Mouse (Mus musculus): ENCODE measurements around the gene Kctd10. TPM values are rescaled to one million over a fixed set of nuclear protein-coding genes. Genes with fewer than 3 reads are reported as not detected.

Gene Kctd10
- total and polyA plus RNA-seq, 2 experiments = 11.4 to 14.4 TPM

GRCm38 (mm10) chr5:114342996-114343395 lies 37.3 kb downstream of the Kctd10 start:
- Histone ChIP-seq H3K4me1 (ENCODE audit: control insufficient read depth, insufficient read depth, low read length) (no peaks in the 10 kb centered on the region), H3K27ac (replicated peaks; ENCODE audit: insufficient read depth, low read depth, low read length) (no peak overlapping the region), H3K27me3 (ENCODE audit: control insufficient read depth, insufficient read depth, low read length) (no peaks in the 10 kb centered on the region), H3K9ac (ENCODE audit: low read depth, low read length) (no peak overlapping the region), H3K79me2 (ENCODE audit: control insufficient read depth, insufficient read depth, low read length) (no peaks in the 10 kb centered on the region), H3K36me3 (ENCODE audit: control insufficient read depth, insufficient read depth, low read length) (no peaks in the 10 kb centered on the region), H3K4me3 (ENCODE audit: insufficient read depth, low read depth, low read length) (no peak overlapping the region)
- no peak for TF ChIP-seq CTCF (IDR thresholded peaks at IDR 0.05; ENCODE audit: low read depth, low read length)
- no peak for TF ChIP-seq POLR2A (IDR thresholded peaks at IDR 0.05; ENCODE audit: extremely low read depth, insufficient read depth, low read length)
- DNase-seq (ENCODE audit: extremely low read depth, low read depth, low spot score) = no peak
- 45% methylated on average over 5 of the region's 5 CpGs for WGBS

DNA sequence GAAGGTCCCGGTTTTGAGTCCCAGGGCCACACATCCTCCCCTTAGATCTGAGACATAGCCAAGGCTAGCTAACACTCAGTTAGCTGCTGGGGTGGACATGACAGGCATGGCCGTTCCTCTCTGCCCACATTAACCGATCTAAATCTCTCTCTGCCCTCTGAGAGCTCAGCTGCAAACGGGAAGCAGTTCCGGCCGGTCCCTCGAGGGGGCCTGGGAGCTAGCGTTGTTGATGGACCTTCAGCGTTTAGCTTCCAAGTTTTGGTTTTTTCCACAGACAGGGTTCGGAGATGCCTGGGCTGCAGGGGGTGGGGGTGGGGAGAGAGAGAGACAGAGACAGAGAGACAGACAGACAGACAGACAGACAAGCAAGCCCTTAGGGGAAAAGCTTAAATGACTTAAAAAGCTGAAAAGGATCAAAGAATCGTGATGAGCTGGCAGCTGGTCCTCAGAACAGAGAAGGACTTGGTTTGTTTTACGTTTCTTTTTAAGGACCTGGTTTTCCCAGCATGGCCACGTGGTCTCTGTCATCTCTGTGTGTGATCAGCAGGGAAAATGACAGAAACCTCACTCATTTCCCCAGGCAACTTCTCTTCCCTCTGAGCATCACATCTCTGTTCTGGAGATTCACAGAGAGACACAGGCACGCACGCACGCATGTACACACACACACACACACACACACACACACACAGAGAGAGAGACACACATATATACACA lies 56.4 kb downstream of the Kctd10 start:
- no peaks in the 10 kb centered on the region for H3K79me2 ChIP-seq (ENCODE audit: control insufficient read depth, insufficient read depth, low read length)
- 22% methylated on average over 16 of the region's 16 CpGs for WGBS
- TF ChIP-seq CTCF (IDR thresholded peaks at IDR 0.05; ENCODE audit: low read depth, low read length) (peak; percentile 53), POLR2A (IDR thresholded peaks at IDR 0.05; ENCODE audit: extremely low read depth, insufficient read depth, low read length) (no peak)
- no peaks in the 10 kb centered on the region for H3K27me3 ChIP-seq (ENCODE audit: control insufficient read depth, insufficient read depth, low read length)
- H3K4me3 ChIP-seq (ENCODE audit: insufficient read depth, low read depth, low read length) = no peak overlapping the region
- no peaks in the 10 kb centered on the region for H3K36me3 ChIP-seq (ENCODE audit: control insufficient read depth, insufficient read depth, low read length)
- H3K9ac ChIP-seq (ENCODE audit: low read depth, low read length) = no peak overlapping the region
- no peaks in the 10 kb centered on the region for H3K4me1 ChIP-seq (ENCODE audit: control insufficient read depth, insufficient read depth, low read length)
- no peak for DNase-seq (ENCODE audit: extremely low read depth, low read depth, low spot score)
- no peak overlapping the region for H3K27ac ChIP-seq (replicated peaks; ENCODE audit: insufficient read depth, low read depth, low read length)

GRCm38 (mm10) chr5:114323105-114323790 lies 57.1 kb downstream of the Kctd10 start:
- Histone ChIP-seq H3K4me3 (ENCODE audit: insufficient read depth, low read depth, low read length) (no peak overlapping the region), H3K27ac (replicated peaks; ENCODE audit: insufficient read depth, low read depth, low read length) (no peak overlapping the region), H3K36me3 (ENCODE audit: control insufficient read depth, insufficient read depth, low read length) (no peaks in the 10 kb centered on the region), H3K79me2 (ENCODE audit: control insufficient read depth, insufficient read depth, low read length) (no peaks in the 10 kb centered on the region), H3K9ac (ENCODE audit: low read depth, low read length) (no peak overlapping the region), H3K27me3 (ENCODE audit: control insufficient read depth, insufficient read depth, low read length) (no peaks in the 10 kb centered on the region), H3K4me1 (ENCODE audit: control insufficient read depth, insufficient read depth, low read length) (no peaks in the 10 kb centered on the region)
- 61% methylated on average over 25 of the region's 25 CpGs for WGBS
- TF ChIP-seq POLR2A (IDR thresholded peaks at IDR 0.05; ENCODE audit: extremely low read depth, insufficient read depth, low read length) = no peak
- TF ChIP-seq CTCF (IDR thresholded peaks at IDR 0.05; ENCODE audit: low read depth, low read length) = no peak
- no peak for DNase-seq (ENCODE audit: extremely low read depth, low read depth, low spot score)

Other genes with a start within 250 kb of the Kctd10 start
- gene Acacb, start 234.0 kb downstream of the Kctd10 start, total RNA-seq (2014; rRNA removed) = 26.8 and 39.4 TPM in 2 replicates
- gene Acacb, start 234.0 kb downstream of the Kctd10 start, polyA plus RNA-seq (2012; rRNA removed) = 27.9 and 45.8 TPM in 2 replicates
- gene Foxn4, start 106.7 kb downstream of the Kctd10 start, total RNA-seq (2014; rRNA removed) = not detected in 2 replicates
- gene Foxn4, start 106.7 kb downstream of the Kctd10 start, polyA plus RNA-seq (2012; rRNA removed) = not detected in 2 replicates
- 0.09 and 0.27 TPM in 2 replicates for gene Myo1h, start 91.3 kb downstream of the Kctd10 start, total RNA-seq (2014; rRNA removed)
- gene Myo1h, start 91.3 kb downstream of the Kctd10 start, polyA plus RNA-seq (2012; rRNA removed) = not detected in 2 replicates
- gene Ube3b, start 99 bp upstream of the Kctd10 start, total RNA-seq (2014; rRNA removed) = 15.8 and 21.2 TPM in 2 replicates
- gene Ube3b, start 99 bp upstream of the Kctd10 start, polyA plus RNA-seq (2012; rRNA removed) = 46.2 and 52.3 TPM in 2 replicates
- gene Mmab, start 63.6 kb upstream of the Kctd10 start, total RNA-seq (2014; rRNA removed) = 13.2 and 14.5 TPM in 2 replicates
- 22.2 and 22.4 TPM in 2 replicates for gene Mmab, start 63.6 kb upstream of the Kctd10 start, polyA plus RNA-seq (2012; rRNA removed)
- 36.6 and 39.2 TPM in 2 replicates for gene Mvk, start 63.8 kb upstream of the Kctd10 start, total RNA-seq (2014; rRNA removed)
- gene Mvk, start 63.8 kb upstream of the Kctd10 start, polyA plus RNA-seq (2012; rRNA removed) = 59.5 and 63.0 TPM in 2 replicates
- 0.09 and 0.60 TPM in 2 replicates for gene Fam222a, start 187.5 kb upstream of the Kctd10 start, total RNA-seq (2014; rRNA removed)
- 1.2 and 1.4 TPM in 2 replicates for gene Fam222a, start 187.5 kb upstream of the Kctd10 start, polyA plus RNA-seq (2012; rRNA removed)

Data from liver, adult 2 months (tissue).